Mouse (Mus musculus): Measurements from ENCODE around the gene Polr2f. TPM values are rescaled to one million over a fixed set of nuclear protein-coding genes. Genes with fewer than 3 reads are reported as not detected.

Polr2f gene
- polyA plus RNA-seq, 2 experiments, result 192 to 334 TPM

DNA sequence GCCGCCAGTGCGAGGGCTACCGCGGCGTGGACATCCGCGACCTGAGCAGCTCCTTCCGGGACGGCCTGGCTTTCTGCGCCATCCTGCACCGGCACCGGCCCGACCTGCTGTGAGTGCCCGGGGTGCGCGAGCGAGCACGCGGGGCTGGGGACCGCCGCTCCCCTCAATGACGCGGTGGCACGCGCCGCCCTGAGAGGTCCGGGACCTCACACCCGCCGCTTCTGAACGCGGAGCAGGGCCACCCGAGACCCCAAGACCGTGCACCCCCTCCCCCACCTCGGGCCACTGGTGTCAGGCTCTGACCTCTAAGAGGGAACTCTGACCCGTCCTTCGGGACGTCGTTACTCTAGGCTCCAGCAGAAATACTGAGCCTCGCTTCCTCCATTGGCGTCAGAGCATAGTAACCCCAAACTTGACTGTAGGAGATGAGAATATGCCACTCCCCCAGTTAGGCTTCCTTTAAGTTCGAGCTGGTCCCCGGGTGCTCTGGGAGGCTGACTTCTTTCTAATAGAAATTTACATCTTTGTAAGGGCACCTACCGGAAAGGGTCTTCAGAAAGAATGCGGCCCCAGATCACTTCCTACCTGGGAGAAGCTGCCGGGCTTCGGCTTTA is 31.4 kb upstream of the Polr2f start:
- ATAC-seq (ENCODE audit: low FRiP score, low read depth), result no peak
- no peaks in the 10 kb centered on the region for H3K9me3 ChIP-seq (ENCODE audit: control insufficient read depth, low read length)
- no peak for TF ChIP-seq POLR2A (IDR thresholded peaks at IDR 0.05; ENCODE audit: borderline replicate concordance, extremely low read depth, insufficient read depth, insufficient read length)
- H3K27me3 ChIP-seq (ENCODE audit: control insufficient read depth, insufficient read depth, low read length), result no peaks in the 10 kb centered on the region
- peaks cover 20% of the 10 kb centered on the region for H3K4me1 ChIP-seq (ENCODE audit: control insufficient read depth, insufficient read depth, low read length)
- H3K36me3 ChIP-seq (ENCODE audit: control insufficient read depth, insufficient read depth, low read length), result peaks cover 9% of the 10 kb centered on the region; the same call in 1 of the 2 replicates
- under 1% methylated on average over 36 of the region's 46 CpGs for WGBS
- peak overlapping the region; percentile 89 for H3K9ac ChIP-seq (ENCODE audit: low read depth, low read length, severe bottlenecking)
- H3K4me3 ChIP-seq (replicated peaks; ENCODE audit: low read length), result peak overlapping the region; percentile 93
- H3K4me2 ChIP-seq (replicated peaks; ENCODE audit: low read depth, low read length, severe bottlenecking), result peak overlapping the region; percentile 95
- no peak for DNase-seq (ENCODE audit: low spot score)
- H3K27ac ChIP-seq (replicated peaks; ENCODE audit: low read depth, low read length), result peak overlapping the region; percentile 83

DNA sequence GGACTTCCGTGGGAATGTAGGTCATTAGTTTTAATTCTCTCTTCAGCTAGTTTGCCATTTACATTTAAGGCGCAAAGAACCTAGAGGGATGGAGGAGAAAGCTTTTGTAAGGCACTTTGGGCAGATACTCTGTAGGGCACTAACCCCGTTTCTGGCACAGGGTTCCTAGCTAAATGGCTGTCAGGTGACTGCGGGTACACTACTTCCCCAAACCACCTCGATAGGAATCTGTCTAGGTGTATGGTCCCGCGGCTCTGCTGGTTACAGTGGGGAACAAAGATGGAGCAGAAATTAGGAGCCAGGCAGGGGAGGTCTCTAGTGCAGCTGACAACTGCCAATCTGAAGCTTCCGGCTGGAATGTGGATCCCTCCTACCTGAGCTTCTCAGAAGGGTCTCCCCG is 30.8 kb upstream of the Polr2f start:
- peak overlapping the region; percentile 95 for H3K4me2 ChIP-seq (replicated peaks; ENCODE audit: low read depth, low read length, severe bottlenecking)
- TF ChIP-seq POLR2A (IDR thresholded peaks at IDR 0.05; ENCODE audit: borderline replicate concordance, extremely low read depth, insufficient read depth, insufficient read length), result no peak
- ATAC-seq (ENCODE audit: low FRiP score, low read depth), result no peak
- peaks cover 20% of the 10 kb centered on the region for H3K4me1 ChIP-seq (ENCODE audit: control insufficient read depth, insufficient read depth, low read length)
- 10% methylated on average over 9 of the region's 9 CpGs for WGBS
- no peak for DNase-seq (ENCODE audit: low spot score)
- H3K36me3 ChIP-seq (ENCODE audit: control insufficient read depth, insufficient read depth, low read length), result peaks cover 15% of the 10 kb centered on the region
- H3K9me3 ChIP-seq (ENCODE audit: control insufficient read depth, low read length), result no peaks in the 10 kb centered on the region
- H3K4me3 ChIP-seq (replicated peaks; ENCODE audit: low read length), result peak overlapping the region; percentile 93
- no peak overlapping the region for H3K27ac ChIP-seq (replicated peaks; ENCODE audit: low read depth, low read length)
- peak overlapping the region; percentile 89 for H3K9ac ChIP-seq (ENCODE audit: low read depth, low read length, severe bottlenecking)
- H3K27me3 ChIP-seq (ENCODE audit: control insufficient read depth, insufficient read depth, low read length), result no peaks in the 10 kb centered on the region

DNA sequence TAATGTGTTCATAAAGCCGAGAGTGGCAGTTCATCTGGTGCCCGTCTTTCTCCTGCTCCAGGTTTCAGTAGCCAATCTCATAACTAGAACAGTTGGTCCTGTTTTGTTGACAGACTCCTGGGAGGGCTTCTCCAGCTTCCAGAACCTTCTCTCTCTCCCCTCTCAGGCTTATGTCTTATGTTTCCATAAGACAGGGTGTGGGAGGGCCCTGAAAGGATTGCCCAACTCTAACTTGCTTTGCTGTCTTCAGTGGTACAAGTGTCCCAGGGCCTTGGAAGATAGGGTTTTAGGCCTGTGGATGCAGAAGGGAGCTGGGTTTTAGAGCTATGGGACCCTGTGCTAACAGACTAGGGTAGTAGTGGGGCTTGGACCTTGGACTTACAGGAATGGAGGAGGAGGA is 30.3 kb upstream of the Polr2f start:
- no peak for TF ChIP-seq POLR2A (IDR thresholded peaks at IDR 0.05; ENCODE audit: borderline replicate concordance, extremely low read depth, insufficient read depth, insufficient read length)
- H3K27me3 ChIP-seq (ENCODE audit: control insufficient read depth, insufficient read depth, low read length), result no peaks in the 10 kb centered on the region
- H3K4me3 ChIP-seq (replicated peaks; ENCODE audit: low read length), result peak overlapping the region; percentile 93
- H3K4me1 ChIP-seq (ENCODE audit: control insufficient read depth, insufficient read depth, low read length), result peaks cover 20% of the 10 kb centered on the region
- DNase-seq (ENCODE audit: low spot score), result no peak
- H3K9ac ChIP-seq (ENCODE audit: low read depth, low read length, severe bottlenecking), result 0 out of 2 replicates have a peak overlapping the region, but pooled peaks have one; percentile 89
- H3K36me3 ChIP-seq (ENCODE audit: control insufficient read depth, insufficient read depth, low read length), result peaks cover 20% of the 10 kb centered on the region
- H3K9me3 ChIP-seq (ENCODE audit: control insufficient read depth, low read length), result no peaks in the 10 kb centered on the region
- peak overlapping the region; percentile 95 for H3K4me2 ChIP-seq (replicated peaks; ENCODE audit: low read depth, low read length, severe bottlenecking)
- ATAC-seq (ENCODE audit: low FRiP score, low read depth), result no peak
- no peak overlapping the region for H3K27ac ChIP-seq (replicated peaks; ENCODE audit: low read depth, low read length)
- WGBS, result 51% methylated on average over 2 of the region's 2 CpGs

DNA sequence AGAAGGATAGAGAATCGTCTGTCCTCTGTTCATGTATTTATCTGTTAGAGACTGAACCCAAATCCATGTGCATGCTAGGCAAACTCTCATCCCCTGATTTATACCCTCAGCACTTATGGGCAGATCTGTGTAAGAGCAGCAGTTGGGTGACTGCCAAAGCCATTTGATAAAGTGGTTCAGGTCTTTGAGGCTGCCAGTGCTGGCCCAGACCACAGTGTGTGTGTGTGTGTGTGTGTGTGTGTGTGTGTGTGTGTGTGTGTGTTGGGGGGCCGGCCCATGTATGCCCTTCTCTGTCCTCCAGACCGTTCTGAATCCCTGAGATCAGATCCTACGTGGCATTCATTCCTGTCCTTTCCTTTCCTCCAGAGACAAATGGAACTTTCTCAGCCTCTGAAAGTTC is 29.0 kb upstream of the Polr2f start:
- no peak for TF ChIP-seq POLR2A (IDR thresholded peaks at IDR 0.05; ENCODE audit: borderline replicate concordance, extremely low read depth, insufficient read depth, insufficient read length)
- no peaks in the 10 kb centered on the region for H3K9me3 ChIP-seq (ENCODE audit: control insufficient read depth, low read length)
- H3K27me3 ChIP-seq (ENCODE audit: control insufficient read depth, insufficient read depth, low read length), result no peaks in the 10 kb centered on the region
- H3K4me3 ChIP-seq (replicated peaks; ENCODE audit: low read length), result no peak overlapping the region
- no peak for DNase-seq (ENCODE audit: low spot score)
- peaks cover 20% of the 10 kb centered on the region for H3K4me1 ChIP-seq (ENCODE audit: control insufficient read depth, insufficient read depth, low read length)
- 81% methylated on average over 4 of the region's 4 CpGs for WGBS
- peaks cover 27% of the 10 kb centered on the region for H3K36me3 ChIP-seq (ENCODE audit: control insufficient read depth, insufficient read depth, low read length)
- no peak for ATAC-seq (ENCODE audit: low FRiP score, low read depth)
- H3K4me2 ChIP-seq (replicated peaks; ENCODE audit: low read depth, low read length, severe bottlenecking), result no peak overlapping the region
- H3K9ac ChIP-seq (ENCODE audit: low read depth, low read length, severe bottlenecking), result no peak overlapping the region
- H3K27ac ChIP-seq (replicated peaks; ENCODE audit: low read depth, low read length), result no peak overlapping the region

DNA sequence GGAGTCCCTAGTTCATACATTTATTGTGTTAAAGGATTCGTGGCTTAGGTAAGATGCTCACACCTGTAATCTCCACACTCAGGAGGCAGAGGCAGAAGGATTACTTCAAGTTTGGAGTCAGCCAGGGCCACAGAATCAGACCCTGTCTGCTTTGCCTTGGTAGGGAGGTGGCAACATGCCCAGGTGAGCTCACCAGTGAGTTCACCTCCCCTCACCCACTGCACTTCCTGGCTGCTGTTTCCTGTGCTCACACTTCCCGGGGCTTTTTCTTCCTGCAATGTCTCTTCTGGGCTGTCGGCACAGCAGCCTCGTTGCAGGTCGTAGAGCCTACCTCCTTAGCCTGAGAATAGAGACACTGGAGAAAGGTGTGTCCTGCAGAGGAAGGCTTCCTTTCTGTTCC is 25.5 kb upstream of the Polr2f start:
- peaks cover 7% of the 10 kb centered on the region for H3K4me1 ChIP-seq (ENCODE audit: control insufficient read depth, insufficient read depth, low read length)
- no peaks in the 10 kb centered on the region for H3K9me3 ChIP-seq (ENCODE audit: control insufficient read depth, low read length)
- WGBS, result 69% methylated on average over 5 of the region's 5 CpGs
- no peak overlapping the region for H3K4me3 ChIP-seq (replicated peaks; ENCODE audit: low read length)
- DNase-seq (ENCODE audit: low spot score) (no peak), ATAC-seq (ENCODE audit: low FRiP score, low read depth) (no peak)
- H3K27ac ChIP-seq (replicated peaks; ENCODE audit: low read depth, low read length), result no peak overlapping the region
- H3K36me3 ChIP-seq (ENCODE audit: control insufficient read depth, insufficient read depth, low read length), result peaks cover 57% of the 10 kb centered on the region
- no peaks in the 10 kb centered on the region for H3K27me3 ChIP-seq (ENCODE audit: control insufficient read depth, insufficient read depth, low read length)
- no peak for TF ChIP-seq POLR2A (IDR thresholded peaks at IDR 0.05; ENCODE audit: borderline replicate concordance, extremely low read depth, insufficient read depth, insufficient read length)
- no peak overlapping the region for H3K4me2 ChIP-seq (replicated peaks; ENCODE audit: low read depth, low read length, severe bottlenecking)
- no peak overlapping the region for H3K9ac ChIP-seq (ENCODE audit: low read depth, low read length, severe bottlenecking)

Data from limb, embryonic 14.5 days (tissue).